Mouse (Mus musculus): ENCODE results near the gene Coro1c. TPM values are rescaled to one million over a fixed set of nuclear protein-coding genes. Genes with fewer than 3 reads are reported as not detected.
A peak's percentile ranks its signal among the peaks of the same experiment; 100 is the strongest.

The Coro1c gene
- 163 and 178 TPM in 2 replicates for polyA plus RNA-seq (2016; fragmentation: Nextera tagmentation; extraction: Ambion mirVana)

GRCm38 (mm10) chr5:113908592-113909441 lies at the start of gene Coro1c:
Gene Coro1c (minus strand): TSS chr5:113908758.
- Histone ChIP-seq H3K36me3 (no peaks in the 10 kb centered on the region), H3K27me3 (ENCODE audit: insufficient read depth, poor library complexity, severe bottlenecking) (no peaks in the 10 kb centered on the region), H3K4me3 (peak within 1 kb of the TSS; percentile 78), H3K4me1 (peaks cover 54% of the 10 kb centered on the region), H3K9me3 (no peaks in the 10 kb centered on the region), H3K27ac (peak within 1 kb of the TSS; percentile 100)
- peak; percentile 98 for DNase-seq (ENCODE audit: low spot score)
- WGBS = under 1% methylated on average over 67 of the region's 68 CpGs

- 8% methylated on average over 4 of the region's 4 CpGs for WGBS
- H3K27me3 ChIP-seq (ENCODE audit: insufficient read depth, poor library complexity, severe bottlenecking) = no peaks in the 10 kb centered on the region
- peak; percentile 92 for DNase-seq (ENCODE audit: low spot score)
- no peak overlapping the region for H3K27ac ChIP-seq
- no peak overlapping the region for H3K4me3 ChIP-seq
- no peaks in the 10 kb centered on the region for H3K9me3 ChIP-seq
- H3K4me1 ChIP-seq = peaks cover 54% of the 10 kb centered on the region
- peaks cover 43% of the 10 kb centered on the region for H3K36me3 ChIP-seq
Observed at GRCm38 (mm10) chr5:113956510-113956909, 48.0 kb upstream of the Coro1c start.

DNA sequence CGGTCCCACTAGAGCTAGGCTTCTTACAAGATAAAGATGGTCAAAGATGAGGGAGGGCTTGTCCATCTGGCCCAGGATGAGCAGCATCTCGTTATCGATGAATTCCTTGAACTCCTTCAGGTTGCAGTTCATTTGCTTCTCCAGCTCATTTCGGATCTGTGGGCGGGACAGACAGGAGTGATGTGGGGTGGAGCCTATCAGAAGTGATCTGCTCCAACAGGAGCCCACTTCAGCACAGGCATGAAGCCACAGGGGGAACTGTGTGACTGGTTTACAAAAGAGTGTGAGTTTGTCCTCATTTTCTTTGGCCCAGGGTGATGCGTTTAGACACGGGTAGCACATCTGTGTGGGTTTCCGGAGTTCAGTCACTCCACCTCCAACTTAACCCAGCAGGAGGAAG lies 47.1 kb upstream of the Coro1c start:
- H3K9me3 ChIP-seq = no peaks in the 10 kb centered on the region
- no peak for DNase-seq (ENCODE audit: low spot score)
- peaks cover 54% of the 10 kb centered on the region for H3K4me1 ChIP-seq
- H3K27me3 ChIP-seq (ENCODE audit: insufficient read depth, poor library complexity, severe bottlenecking) = no peaks in the 10 kb centered on the region
- no peak overlapping the region for H3K27ac ChIP-seq
- H3K4me3 ChIP-seq = no peak overlapping the region
- 86% methylated on average over 8 of the region's 8 CpGs for WGBS
- peaks cover 41% of the 10 kb centered on the region for H3K36me3 ChIP-seq

GRCm38 (mm10) chr5:113955281-113955680 lies 46.7 kb upstream of the Coro1c start:
- H3K9me3 ChIP-seq = no peaks in the 10 kb centered on the region
- whole genome bisulfite sequencing = 54% methylated on average over 5 of the region's 5 CpGs
- DNase-seq (ENCODE audit: low spot score) = no peak
- H3K27ac ChIP-seq = no peak overlapping the region
- peaks cover 44% of the 10 kb centered on the region for H3K36me3 ChIP-seq
- H3K4me3 ChIP-seq = no peak overlapping the region
- no peaks in the 10 kb centered on the region for H3K27me3 ChIP-seq (ENCODE audit: insufficient read depth, poor library complexity, severe bottlenecking)
- H3K4me1 ChIP-seq = peaks cover 58% of the 10 kb centered on the region

GRCm38 (mm10) chr5:113954421-113954820 lies 45.9 kb upstream of the Coro1c start:
- H3K27me3 ChIP-seq (ENCODE audit: insufficient read depth, poor library complexity, severe bottlenecking) = no peaks in the 10 kb centered on the region
- H3K9me3 ChIP-seq = no peaks in the 10 kb centered on the region
- peaks cover 52% of the 10 kb centered on the region for H3K36me3 ChIP-seq
- H3K4me1 ChIP-seq = peaks cover 58% of the 10 kb centered on the region
- H3K27ac ChIP-seq = peak overlapping the region; percentile 76
- peak; percentile 95 for DNase-seq (ENCODE audit: low spot score)
- 7% methylated on average over 7 of the region's 7 CpGs for WGBS
- no peak overlapping the region for H3K4me3 ChIP-seq

GRCm38 (mm10) chr5:113952519-113952918 lies 44.0 kb upstream of the Coro1c start:
- no peak for DNase-seq (ENCODE audit: low spot score)
- H3K27me3 ChIP-seq (ENCODE audit: insufficient read depth, poor library complexity, severe bottlenecking) = no peaks in the 10 kb centered on the region
- H3K36me3 ChIP-seq = peaks cover 63% of the 10 kb centered on the region
- 44% methylated on average over 10 of the region's 10 CpGs for WGBS
- H3K9me3 ChIP-seq = no peaks in the 10 kb centered on the region
- peak overlapping the region; percentile 87 for H3K27ac ChIP-seq
- H3K4me3 ChIP-seq = no peak overlapping the region
- H3K4me1 ChIP-seq = peaks cover 42% of the 10 kb centered on the region

DNA sequence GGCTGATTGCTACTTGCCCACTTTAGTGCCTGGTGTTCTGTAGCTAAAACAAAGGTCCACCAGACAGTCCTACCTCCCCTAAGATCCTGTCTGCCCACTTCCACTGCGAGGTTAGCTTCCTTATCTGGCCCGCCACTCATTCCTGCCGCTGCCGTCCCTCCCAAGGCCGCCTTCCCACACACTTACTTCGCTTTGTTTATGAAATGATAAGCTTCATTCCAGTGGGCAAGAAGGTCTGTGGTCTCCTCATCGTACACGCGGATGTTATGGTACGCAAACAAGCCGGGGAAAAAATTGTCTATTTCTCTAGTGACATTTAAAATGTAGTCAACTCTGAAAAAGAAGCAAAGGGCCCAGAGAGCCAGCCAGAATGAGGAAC lies 43.1 kb upstream of the Coro1c start:
- WGBS = 23% methylated on average over 11 of the region's 11 CpGs
- peak overlapping the region; percentile 87 for H3K27ac ChIP-seq
- peaks cover 42% of the 10 kb centered on the region for H3K4me1 ChIP-seq
- peak; percentile 86 for DNase-seq (ENCODE audit: low spot score)
- peaks cover 65% of the 10 kb centered on the region for H3K36me3 ChIP-seq
- no peaks in the 10 kb centered on the region for H3K27me3 ChIP-seq (ENCODE audit: insufficient read depth, poor library complexity, severe bottlenecking)
- no peaks in the 10 kb centered on the region for H3K9me3 ChIP-seq
- peak overlapping the region; percentile 35 for H3K4me3 ChIP-seq

DNA sequence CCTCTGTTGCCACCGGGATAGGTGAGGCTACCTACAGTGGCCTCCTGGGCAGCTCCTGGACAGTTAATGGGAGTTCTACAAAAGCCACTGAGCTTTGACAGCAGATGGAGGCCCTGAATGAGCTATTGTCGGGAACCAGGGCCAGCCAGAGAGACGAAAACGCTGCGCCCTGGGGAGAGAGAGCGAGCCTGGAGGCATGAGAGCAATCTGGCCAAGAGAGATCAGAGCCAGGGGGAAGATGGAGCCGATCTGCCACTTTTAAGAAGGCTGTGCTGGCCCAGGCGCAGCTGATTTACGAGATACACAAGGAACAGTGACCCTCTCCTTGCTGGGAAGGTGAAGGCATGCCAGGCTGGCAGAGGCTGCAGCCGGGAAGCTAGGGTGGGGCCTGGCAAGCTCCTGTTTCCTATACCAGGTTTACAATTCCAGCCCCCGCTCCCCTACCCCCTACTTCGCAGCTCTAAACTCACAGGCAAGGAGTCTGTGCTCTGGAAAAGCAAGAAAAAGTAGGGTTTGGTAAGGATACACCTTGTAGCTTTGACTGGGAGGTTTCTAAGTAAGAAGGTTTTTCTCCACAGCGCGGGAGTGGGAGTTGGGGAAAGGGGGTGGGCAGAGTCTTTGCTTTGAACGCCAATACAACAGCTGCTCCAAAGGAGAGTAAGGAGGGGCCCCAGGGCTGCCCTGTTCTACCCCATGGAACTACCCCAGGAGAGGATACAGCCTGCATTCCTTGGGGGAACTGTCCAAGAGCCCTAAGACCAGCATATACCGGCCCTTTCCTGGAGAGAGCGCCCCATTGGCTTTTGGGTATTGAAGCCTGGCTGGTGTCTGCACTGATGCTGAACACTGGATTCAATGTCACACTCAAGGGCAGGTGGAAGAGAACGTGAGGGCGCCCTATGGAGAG lies 42.5 kb upstream of the Coro1c start:
- DNase-seq (ENCODE audit: low spot score) = no peak
- H3K27me3 ChIP-seq (ENCODE audit: insufficient read depth, poor library complexity, severe bottlenecking) = no peaks in the 10 kb centered on the region
- WGBS = 65% methylated on average over 19 of the region's 19 CpGs
- H3K36me3 ChIP-seq = peaks cover 72% of the 10 kb centered on the region
- peak overlapping the region; percentile 87 for H3K27ac ChIP-seq
- peaks cover 42% of the 10 kb centered on the region for H3K4me1 ChIP-seq
- H3K4me3 ChIP-seq = peak overlapping the region; percentile 35; the same call in 1 of the 2 replicates
- no peaks in the 10 kb centered on the region for H3K9me3 ChIP-seq

DNA sequence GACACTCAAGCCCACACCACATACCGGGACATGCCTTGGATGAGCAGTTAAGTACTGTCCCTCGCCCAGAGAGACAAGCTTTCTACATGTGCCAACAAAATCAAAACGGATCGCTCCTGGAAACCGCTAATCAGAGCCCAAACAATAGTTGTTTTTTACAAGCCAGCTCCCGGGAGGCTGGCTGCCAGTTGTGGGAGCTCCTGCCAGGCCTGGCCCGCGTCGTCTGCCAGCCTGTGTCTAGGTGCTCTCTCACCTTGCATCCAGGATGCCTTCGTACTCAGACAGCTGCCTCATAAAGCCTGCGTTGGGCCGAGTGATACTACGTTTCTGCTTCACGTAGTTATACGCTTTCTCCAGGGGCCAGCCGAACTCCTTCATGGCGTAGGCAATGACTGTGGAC lies 41.6 kb upstream of the Coro1c start:
- Histone ChIP-seq H3K27ac (peak overlapping the region; percentile 87; the same call in 1 of the 2 replicates), H3K4me1 (peaks cover 37% of the 10 kb centered on the region), H3K36me3 (peaks cover 74% of the 10 kb centered on the region), H3K4me3 (no peak overlapping the region), H3K27me3 (ENCODE audit: insufficient read depth, poor library complexity, severe bottlenecking) (no peaks in the 10 kb centered on the region), H3K9me3 (no peaks in the 10 kb centered on the region)
- 89% methylated on average over 17 of the region's 17 CpGs for WGBS
- no peak for DNase-seq (ENCODE audit: low spot score)

- 64% methylated on average over 2 of the region's 2 CpGs for WGBS
- peaks cover 89% of the 10 kb centered on the region for H3K36me3 ChIP-seq
- no peak overlapping the region for H3K27ac ChIP-seq
Observed at GRCm38 (mm10) chr5:113947280-113947679, 38.7 kb upstream of the Coro1c start.

DNA sequence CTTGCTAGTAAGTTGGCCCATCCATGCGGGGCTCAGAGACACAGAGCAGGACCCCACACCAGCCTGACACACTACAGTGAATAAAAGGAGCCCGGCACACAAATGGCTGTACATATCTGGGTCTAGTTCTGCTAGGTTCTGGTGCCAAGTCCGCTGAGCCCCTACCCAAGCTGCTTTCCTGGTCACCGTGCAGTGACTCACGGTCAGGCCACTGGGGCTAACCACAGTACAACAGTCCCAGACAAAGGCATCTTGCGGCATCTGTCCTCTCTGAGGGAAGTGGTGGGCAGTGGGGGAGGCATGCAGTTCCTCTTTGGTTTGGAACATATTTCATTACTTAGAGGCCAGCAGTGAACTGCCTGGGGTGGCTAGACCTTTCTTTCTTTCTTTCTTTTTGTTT lies 36.6 kb upstream of the Coro1c start:
- no peak overlapping the region for H3K4me3 ChIP-seq
- peaks cover 97% of the 10 kb centered on the region for H3K36me3 ChIP-seq
- no peak for DNase-seq (ENCODE audit: low spot score)
- H3K27ac ChIP-seq = no peak overlapping the region
- no peaks in the 10 kb centered on the region for H3K27me3 ChIP-seq (ENCODE audit: insufficient read depth, poor library complexity, severe bottlenecking)
- peaks cover 21% of the 10 kb centered on the region for H3K4me1 ChIP-seq
- no peaks in the 10 kb centered on the region for H3K9me3 ChIP-seq
- 94% methylated on average over 6 of the region's 6 CpGs for WGBS

More at GRCm38 (mm10) chr5:113947280-113947679, 38.7 kb upstream of the Coro1c start:
- no peaks in the 10 kb centered on the region for H3K9me3 ChIP-seq
- DNase-seq (ENCODE audit: low spot score) = no peak
- H3K4me3 ChIP-seq = no peak overlapping the region
- H3K4me1 ChIP-seq = peaks cover 41% of the 10 kb centered on the region
- no peaks in the 10 kb centered on the region for H3K27me3 ChIP-seq (ENCODE audit: insufficient read depth, poor library complexity, severe bottlenecking)

GRCm38 (mm10) chr5:113943328-113943727 lies 34.8 kb upstream of the Coro1c start:
- no peak overlapping the region for H3K4me3 ChIP-seq
- WGBS = 76% methylated on average over 12 of the region's 12 CpGs
- H3K4me1 ChIP-seq = peaks cover 30% of the 10 kb centered on the region
- H3K36me3 ChIP-seq = peaks cover 88% of the 10 kb centered on the region
- no peak for DNase-seq (ENCODE audit: low spot score)
- no peaks in the 10 kb centered on the region for H3K27me3 ChIP-seq (ENCODE audit: insufficient read depth, poor library complexity, severe bottlenecking)
- no peaks in the 10 kb centered on the region for H3K9me3 ChIP-seq
- H3K27ac ChIP-seq = no peak overlapping the region

DNA sequence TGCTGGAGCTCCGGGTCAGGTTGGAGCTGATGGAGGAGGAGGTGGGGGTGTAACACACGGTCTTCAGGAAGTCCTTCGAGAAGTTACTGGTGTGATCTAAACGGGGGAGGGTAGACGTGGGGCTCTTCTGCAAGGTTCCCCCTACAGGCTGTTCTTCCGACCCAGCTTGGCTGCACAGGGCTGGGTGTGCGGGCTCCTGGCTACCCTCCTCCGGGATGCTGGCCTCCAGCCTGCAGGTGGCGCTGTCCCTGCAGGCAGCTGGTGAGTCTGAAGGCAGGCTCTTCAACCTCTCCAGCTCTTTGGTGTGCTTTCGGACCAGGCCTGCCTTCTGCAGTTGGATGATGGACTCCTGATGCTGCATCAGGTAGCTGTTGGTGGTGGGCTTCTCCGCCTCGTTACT lies 34.0 kb upstream of the Coro1c start:
- H3K27ac ChIP-seq = no peak overlapping the region; the same call in 1 of the 2 replicates
- no peaks in the 10 kb centered on the region for H3K9me3 ChIP-seq
- no peak overlapping the region for H3K4me3 ChIP-seq
- no peaks in the 10 kb centered on the region for H3K27me3 ChIP-seq (ENCODE audit: insufficient read depth, poor library complexity, severe bottlenecking)
- 81% methylated on average over 12 of the region's 12 CpGs for WGBS
- peaks cover 37% of the 10 kb centered on the region for H3K4me1 ChIP-seq
- H3K36me3 ChIP-seq = peaks cover 81% of the 10 kb centered on the region
- DNase-seq (ENCODE audit: low spot score) = no peak

All from heart, embryonic 10.5 days (tissue).